Mouse (Mus musculus): Measurements from ENCODE around the gene Vwa7.

DNA sequence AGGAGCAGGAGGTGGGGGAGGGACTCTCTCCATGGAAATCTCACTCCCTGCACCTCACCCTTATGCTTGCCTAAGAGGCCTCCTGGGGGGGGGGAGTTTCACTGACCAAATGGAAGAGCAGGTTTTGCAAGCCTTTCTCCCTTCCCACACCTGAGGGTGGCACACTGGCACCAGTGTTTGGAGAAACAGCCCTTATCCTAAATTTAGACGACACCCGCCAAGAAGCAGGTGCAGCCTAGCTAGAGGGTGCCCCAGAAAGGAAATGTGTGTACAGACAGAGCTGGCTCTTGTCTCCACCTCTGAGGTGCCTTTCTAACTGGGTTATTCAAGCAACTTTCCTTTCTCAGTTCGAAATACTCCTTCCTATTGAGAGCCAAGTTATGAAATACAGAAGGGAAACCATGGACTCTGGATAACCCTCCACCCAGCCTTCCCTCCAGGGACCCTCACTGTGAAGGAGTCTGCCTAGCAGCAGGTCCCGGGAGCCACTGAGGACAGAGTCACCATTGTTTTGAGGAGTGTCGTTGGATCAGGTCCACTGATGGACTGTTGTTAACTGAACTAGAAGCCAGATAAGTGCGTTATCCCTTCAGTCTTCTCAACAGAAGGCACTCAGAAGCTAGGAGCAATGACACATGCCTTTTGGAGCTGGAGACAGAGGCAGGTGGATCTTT lies 54.3 kb downstream of the Vwa7 start:
- TF ChIP-seq CTCF (IDR thresholded peaks at IDR 0.05; ENCODE audit: extremely low read depth, insufficient read depth, insufficient read length, insufficient replicate concordance) (no peak), POLR2A (IDR thresholded peaks at IDR 0.05; ENCODE audit: low read depth, low read length) (no peak)
